In genomic region chr1:43776106-43776505, GRCm38 (mm10) we compare ENCODE assay signal across 15 mouse cellular contexts. TPM values are rescaled to one million over a fixed set of nuclear protein-coding genes. Genes with fewer than 3 reads are reported as not detected.
DNase-seq lines count a peak whose midpoint lies in the region; ATAC-seq lines count a peak whose summit lies in the region.
"Had no signal": no experiment of that assay in that cellular context is flagged by ENCODE, and none has a peak within 500 bp of the region (broad histone marks: within the 10 kb centered on the region; RNA-seq: fewer than 3 reads in every experiment).

No protein-coding gene starts in this region.

- no peak overlapping the region for H3K9ac ChIP-seq in hindbrain, embryonic 12.5 days
- H3K9ac ChIP-seq: hindbrain, embryonic 15.5 days; limb, embryonic 12.5 days had no signal

- H3K4me3 ChIP-seq in hindbrain, embryonic 12.5 days: no peak overlapping the region
- H3K4me3 ChIP-seq: forebrain, embryonic 10.5 days; hindbrain, embryonic 15.5 days; limb, embryonic 12.5 days had no signal

- peaks cover 41% of the 10 kb centered on the region for H3K36me3 ChIP-seq in hindbrain, embryonic 12.5 days

- peak; percentile 48 for ATAC-seq in frontal cortex, adult (ENCODE audit: low TSS enrichment)
- ATAC-seq in hindbrain, embryonic 12.5 days (ENCODE audit: low FRiP score): no peak
- ATAC-seq: midbrain, embryonic 16.5 days had no signal

- no peaks in the 10 kb centered on the region for H3K4me1 ChIP-seq in hindbrain, embryonic 12.5 days
- H3K4me1 ChIP-seq: forebrain, embryonic 10.5 days; hindbrain, embryonic 15.5 days; limb, embryonic 12.5 days had no signal

- H3K27me3 ChIP-seq in hindbrain, embryonic 12.5 days: no peaks in the 10 kb centered on the region
- H3K27me3 ChIP-seq: hindbrain, embryonic 15.5 days; limb, embryonic 12.5 days had no signal

- H3K27ac ChIP-seq in hindbrain, embryonic 12.5 days: no peak overlapping the region
- H3K27ac ChIP-seq: forebrain, embryonic 10.5 days; hindbrain, embryonic 15.5 days; limb, embryonic 12.5 days had no signal

- WGBS in hindbrain, embryonic 12.5 days: 88% methylated on average over 3 of the region's 3 CpGs

- no peak overlapping the region for H3K4me2 ChIP-seq in hindbrain, embryonic 12.5 days (replicated peaks)
- H3K4me2 ChIP-seq: hindbrain, embryonic 15.5 days; limb, embryonic 12.5 days had no signal

- H3K9me3 ChIP-seq in hindbrain, embryonic 12.5 days (replicated peaks): no peaks in the 10 kb centered on the region
- H3K9me3 ChIP-seq: hindbrain, embryonic 15.5 days; limb, embryonic 12.5 days had no signal

- intact Hi-C loops in heart, postnatal 36 days (cut with DNase I): no loop called here

- DNase-seq in frontal cortex, postnatal 25 days (ENCODE audit: low spot score in 2 of 2): no peak
- peak; percentile 20 to 32 for DNase-seq in kidney, postnatal 36 days
- no peak for DNase-seq in kidney, adult 11 months
- DNase-seq in adrenal gland, postnatal 14 days: peak; percentile 64
- DNase-seq in heart, postnatal 36 days: peak; percentile 17 to 18
- DNase-seq in layer of hippocampus, adult 11-12 months (ENCODE audit: low spot score): no peak
- DNase-seq: B cell, adult 2 months; layer of hippocampus, adult 9-11 months had no signal

RNA-seq across cellular contexts. Expression of gene 1500015O10Rik, which starts 45.7 kb away (rescaled TPM):
- 91.3 and 108 TPM in 2 replicates for total RNA-seq in adrenal gland, postnatal 14 days (2021)
- total RNA-seq in heart, postnatal 36 days (2021): 1 to 10 TPM; 2.5 to 3.2 TPM
- polyA plus RNA-seq in hindbrain, embryonic 12.5 days (2016; fragmentation: Nextera tagmentation; extraction: Ambion mirVana): 13.0 and 14.3 TPM in 2 replicates
- total RNA-seq: MEL had no signal

RNA-seq across cellular contexts. Expression of gene Uxs1, which starts 51.5 kb away (rescaled TPM):
- 34.4 and 36.4 TPM in 2 replicates for total RNA-seq in adrenal gland, postnatal 14 days (2021)
- total RNA-seq in heart, postnatal 36 days (2021): 10 to 100 TPM in 1 of 2 experiments, 1 to 10 TPM in 1; 7.6 to 10.1 TPM
- 22.5 and 24.6 TPM in 2 replicates for polyA plus RNA-seq in hindbrain, embryonic 12.5 days (2016; fragmentation: Nextera tagmentation; extraction: Ambion mirVana)

Comparison
In these comparisons a context has a peak if more than half of its experiments do, and no peak if none do; other contexts are left out.
1. DNase-seq: peak in kidney, postnatal 36 days (2 of 2), adrenal gland, postnatal 14 days (single experiment) and heart, postnatal 36 days (2 of 2); none in frontal cortex, postnatal 25 days (0 of 2), kidney, adult 11 months (single experiment) and layer of hippocampus, adult 11-12 months (single experiment).
2. RNA of gene 1500015O10Rik, which starts 45.7 kb away (total RNA-seq): 91.3 to 108 TPM in adrenal gland, postnatal 14 days; 2.5 to 3.2 TPM in heart, postnatal 36 days; every median in the first group is over 10 times any median in the second.